Mouse (Mus musculus) kidney, embryonic 15.5 days (tissue): ENCODE data around the gene Thap4. TPM values are rescaled to one million over a fixed set of nuclear protein-coding genes. Genes with fewer than 3 reads are reported as not detected.

ENCODE experiments used
- ATAC-seq: fragments of 200-750 bp; cut with Nextera tagmentation; replicated peaks from 2 replicates; pipeline ENCODE4 v1.8.0; 2017; ENCODE audit warnings: moderate TSS enrichment; ENCODE audit not compliant: low FRiP score
- H3K27ac ChIP-seq: fragments of 300-500 bp; sonication (generic); 2 replicates; pipeline ENCODE4 v1.5.1; 2015; ENCODE audit warnings: mild to moderate bottlenecking, inconsistent platforms
- H3K27me3 ChIP-seq: fragments of 300-500 bp; sonication (generic); 2 replicates; pipeline ENCODE4 v1.6.1; 2015; ENCODE audit warnings: inconsistent platforms
- H3K36me3 ChIP-seq: fragments of 300-500 bp; sonication (generic); 2 replicates; pipeline ENCODE4 v1.6.1; 2015; ENCODE audit warnings: inconsistent platforms
- H3K4me1 ChIP-seq: fragments of 300-500 bp; sonication (generic); 2 replicates; pipeline ENCODE4 v1.6.1; 2015; ENCODE audit warnings: inconsistent platforms
- H3K4me2 ChIP-seq: fragments of 300-500 bp; sonication (generic); 2 replicates; pipeline ENCODE4 v1.6.1; 2015; ENCODE audit warnings: moderate library complexity, mild to moderate bottlenecking, inconsistent platforms
- H3K4me3 ChIP-seq: fragments of 300-500 bp; sonication (generic); replicated peaks from 2 replicates; pipeline ENCODE4 v1.5.1; 2015; ENCODE audit warnings: mild to moderate bottlenecking, inconsistent platforms
- H3K9ac ChIP-seq: fragments of 300-500 bp; sonication (generic); 2 replicates; pipeline ENCODE4 v1.6.1; 2015; ENCODE audit warnings: mild to moderate bottlenecking, inconsistent platforms
- H3K9me3 ChIP-seq: fragments of 300-500 bp; sonication (generic); replicated peaks from 2 replicates; pipeline ENCODE4 v1.6.1; 2016; ENCODE audit warnings: inconsistent platforms
- WGBS: fragments of 180-500 bp; shearing (Covaris S2); methylation state at CpG from one replicate; pipeline ENCODE4 v1.1.7; 2015; ENCODE audit warnings: mixed read lengths; 5-methylcytosine and 5-hydroxymethylcytosine counted together
- polyA plus RNA-seq: library from polyadenylated mRNA; unstranded; fragments of >200 nt; fragmentation: Nextera tagmentation; extraction: Ambion mirVana; gene quantifications from 2 replicates; pipeline ENCODE4 v1.2.1, GENCODE M21; 2015

Gene Thap4
- polyA plus RNA-seq, 1 experiment from 2014 or later = 63.7 TPM

DNA sequence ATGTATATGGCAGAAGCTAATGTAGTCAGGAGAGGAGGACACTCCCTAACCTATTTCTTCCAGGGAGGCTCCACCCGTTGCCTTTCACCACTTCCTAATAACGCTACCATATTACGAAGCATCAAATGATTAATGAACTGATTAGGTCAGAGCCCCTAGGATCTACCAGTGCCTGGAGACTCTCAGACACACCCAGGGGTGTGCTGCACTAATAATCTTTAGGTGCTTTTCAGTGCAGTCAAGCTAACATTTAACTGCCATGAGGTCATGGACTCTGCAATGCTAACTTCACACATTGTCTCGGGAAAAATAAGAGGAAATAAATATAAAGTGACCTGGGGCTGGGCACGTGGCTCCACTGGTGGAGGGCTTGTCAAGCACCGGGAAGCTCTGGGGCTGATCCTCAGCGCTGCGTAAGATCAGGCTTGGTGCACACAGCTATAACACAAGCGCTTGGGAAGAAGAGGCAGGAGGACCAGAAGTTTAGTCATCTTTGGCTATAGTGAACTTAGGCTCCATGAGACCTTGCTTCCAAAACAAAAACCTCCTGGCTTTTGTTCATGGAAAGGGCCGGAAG, 51.1 kb downstream of the Thap4 start:
- WGBS = 85% methylated on average over 10 of the region's 10 CpGs
- Histone ChIP-seq H3K27me3 (no peaks in the 10 kb centered on the region), H3K27ac (no peak overlapping the region), H3K4me1 (no peaks in the 10 kb centered on the region), H3K4me3 (no peak overlapping the region), H3K36me3 (peaks cover 45% of the 10 kb centered on the region), H3K4me2 (no peak overlapping the region), H3K9ac (no peak overlapping the region), H3K9me3 (no peaks in the 10 kb centered on the region)
- no peak for ATAC-seq

DNA sequence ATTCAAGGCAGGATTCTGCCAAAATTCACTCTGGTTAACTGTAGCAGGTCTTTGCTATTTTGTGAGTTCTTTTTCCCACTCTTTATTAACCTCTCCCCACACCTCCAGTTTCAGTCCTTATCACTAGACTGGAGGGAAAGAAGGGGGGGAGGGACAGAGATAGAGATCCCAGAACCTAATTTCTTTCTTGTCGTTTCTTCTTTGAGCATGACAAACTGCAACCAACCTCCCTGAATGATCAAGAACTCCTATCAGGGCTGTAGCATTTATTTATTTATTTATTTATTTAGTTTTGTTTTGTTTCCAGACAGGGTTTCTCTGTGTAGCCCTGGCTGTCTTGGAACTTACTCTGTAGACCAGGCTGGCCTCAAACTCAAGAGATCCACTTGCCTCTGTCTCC, 52.6 kb downstream of the Thap4 start:
- no peak for ATAC-seq
- WGBS = 78% methylated on average over 1 of the region's 1 CpGs
- H3K36me3 ChIP-seq = peaks cover 41% of the 10 kb centered on the region
- H3K27ac ChIP-seq = no peak overlapping the region
- H3K4me2 ChIP-seq = no peak overlapping the region
- H3K9me3 ChIP-seq = no peaks in the 10 kb centered on the region
- H3K27me3 ChIP-seq = no peaks in the 10 kb centered on the region
- H3K4me1 ChIP-seq = peaks cover 8% of the 10 kb centered on the region
- no peak overlapping the region for H3K9ac ChIP-seq
- no peak overlapping the region for H3K4me3 ChIP-seq

DNA sequence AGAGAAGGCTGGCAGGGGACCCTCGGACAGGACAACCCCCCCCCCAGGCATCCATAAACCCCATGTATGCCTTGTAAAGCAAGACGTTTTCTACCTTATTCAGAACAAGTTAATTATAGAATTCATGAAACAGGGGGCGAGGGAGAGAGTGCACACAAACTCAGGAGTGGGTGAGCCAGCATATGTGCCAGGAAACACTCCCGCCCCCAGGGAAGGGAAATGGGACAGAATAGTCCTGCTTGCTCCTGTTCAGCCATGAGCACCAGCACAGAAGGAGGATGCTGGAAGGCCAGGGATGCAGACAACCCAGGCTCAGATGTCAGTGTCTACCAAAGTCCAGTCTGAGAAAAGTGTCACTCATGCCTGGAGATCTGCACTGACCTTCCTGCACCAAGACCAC, 55.5 kb downstream of the Thap4 start:
- no peaks in the 10 kb centered on the region for H3K27me3 ChIP-seq
- no peaks in the 10 kb centered on the region for H3K9me3 ChIP-seq
- no peak overlapping the region for H3K27ac ChIP-seq
- no peak overlapping the region for H3K4me3 ChIP-seq
- no peak overlapping the region for H3K4me2 ChIP-seq
- peaks cover 14% of the 10 kb centered on the region for H3K4me1 ChIP-seq
- peaks cover 31% of the 10 kb centered on the region for H3K36me3 ChIP-seq
- H3K9ac ChIP-seq = no peak overlapping the region
- ATAC-seq = no peak
- WGBS = 78% methylated on average over 4 of the region's 4 CpGs

DNA sequence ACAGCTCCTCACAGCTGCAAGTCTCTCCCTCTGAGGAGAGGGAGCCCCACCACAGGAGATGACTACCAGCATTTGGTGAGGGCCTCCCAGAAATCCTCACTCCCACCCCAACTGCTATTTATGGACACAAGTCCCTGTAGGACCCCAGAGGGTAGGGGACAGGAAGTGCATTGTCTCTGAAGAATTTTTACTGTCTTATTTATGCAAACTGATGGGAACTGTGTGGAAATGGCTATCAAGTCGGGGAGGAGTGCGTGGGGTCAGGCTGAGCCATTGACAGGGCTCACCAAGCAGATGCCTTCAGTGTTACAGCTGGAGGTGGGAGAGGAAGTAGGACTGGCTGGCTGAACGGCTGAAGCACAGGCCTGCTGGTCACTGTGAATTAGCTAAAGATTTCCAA, 57.3 kb downstream of the Thap4 start:
- Histone ChIP-seq H3K4me3 (no peak overlapping the region), H3K9me3 (no peaks in the 10 kb centered on the region), H3K9ac (no peak overlapping the region), H3K4me1 (peaks cover 17% of the 10 kb centered on the region), H3K27ac (peak overlapping the region; percentile 75), H3K4me2 (no peak overlapping the region), H3K36me3 (peaks cover 14% of the 10 kb centered on the region), H3K27me3 (no peaks in the 10 kb centered on the region)
- 27% methylated on average over 3 of the region's 3 CpGs for WGBS
- ATAC-seq = peak; percentile 49; the same call in 1 of the 2 replicates

DNA sequence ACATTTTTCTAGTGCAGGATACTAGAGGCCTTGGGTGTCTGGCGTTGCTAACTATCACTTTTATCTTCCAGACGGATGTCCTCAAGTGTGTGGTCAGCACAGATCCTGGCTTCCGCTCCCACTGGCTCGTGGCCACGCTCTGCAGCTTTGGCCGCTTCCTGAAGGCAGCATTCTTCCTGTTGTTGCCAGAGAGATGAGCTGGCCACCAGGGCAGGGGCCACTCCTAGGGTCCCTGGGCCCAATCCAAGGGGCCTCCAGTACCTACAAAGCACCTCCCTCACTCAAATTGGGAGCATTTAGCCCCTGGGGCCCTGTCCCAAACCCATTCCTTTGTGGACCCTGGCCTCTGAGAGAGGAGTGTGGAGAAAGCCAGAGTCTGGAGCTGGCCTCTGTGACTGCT, 59.7 kb downstream of the Thap4 start:
- Histone ChIP-seq H3K9ac (no peak overlapping the region), H3K4me1 (peaks cover 17% of the 10 kb centered on the region), H3K9me3 (no peaks in the 10 kb centered on the region), H3K4me3 (no peak overlapping the region), H3K27ac (peak overlapping the region; percentile 59), H3K27me3 (no peaks in the 10 kb centered on the region), H3K36me3 (peaks cover 33% of the 10 kb centered on the region), H3K4me2 (no peak overlapping the region)
- WGBS = 66% methylated on average over 6 of the region's 6 CpGs
- ATAC-seq = no peak; the same call in 1 of the 2 replicates

DNA sequence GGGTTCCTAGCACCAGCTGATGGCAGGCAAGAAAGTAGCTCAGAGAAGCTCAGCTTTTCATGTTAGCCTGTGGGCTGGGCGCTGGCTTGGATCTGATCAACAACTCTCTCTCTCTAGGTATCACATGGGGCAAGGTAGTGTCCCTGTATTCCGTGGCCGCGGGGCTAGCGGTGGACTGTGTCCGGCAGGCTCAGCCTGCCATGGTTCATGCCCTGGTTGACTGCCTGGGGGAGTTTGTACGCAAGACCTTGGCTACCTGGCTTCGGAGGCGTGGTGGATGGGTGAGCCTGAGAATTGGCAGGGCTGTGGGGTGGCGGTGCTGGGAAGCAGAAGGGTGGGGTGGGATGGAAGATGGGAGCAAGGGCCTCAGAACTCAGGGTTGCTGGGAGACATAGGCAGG, 60.7 kb downstream of the Thap4 start:
- H3K4me1 ChIP-seq = peaks cover 17% of the 10 kb centered on the region
- H3K27me3 ChIP-seq = no peaks in the 10 kb centered on the region
- no peak overlapping the region for H3K4me2 ChIP-seq
- peaks cover 33% of the 10 kb centered on the region for H3K36me3 ChIP-seq
- ATAC-seq = 0 out of 2 replicates have a peak, but pooled peaks have one; percentile 22
- no peak overlapping the region for H3K9ac ChIP-seq
- 88% methylated on average over 10 of the region's 10 CpGs for WGBS
- H3K4me3 ChIP-seq = no peak overlapping the region
- no peak overlapping the region for H3K27ac ChIP-seq
- no peaks in the 10 kb centered on the region for H3K9me3 ChIP-seq

DNA sequence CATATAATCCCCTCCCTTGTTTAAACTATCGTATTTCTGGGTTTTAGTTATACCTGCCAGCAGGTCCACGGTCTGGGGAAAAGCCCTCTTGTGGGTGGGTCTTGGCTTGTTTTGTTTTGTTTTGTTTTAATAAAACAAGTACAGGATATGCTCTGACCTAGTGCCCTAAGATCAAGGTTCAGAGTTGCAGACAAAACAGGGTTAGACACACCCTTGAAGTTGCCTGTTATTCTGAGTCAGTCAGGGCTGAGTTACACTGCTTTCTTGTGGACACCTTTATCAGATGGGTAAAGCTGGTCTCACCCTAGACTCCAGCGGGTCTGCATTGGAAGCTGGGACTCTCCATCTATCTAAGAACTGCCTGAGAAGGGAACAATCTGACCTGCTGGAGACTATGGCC, 61.2 kb downstream of the Thap4 start:
- Histone ChIP-seq H3K27me3 (no peaks in the 10 kb centered on the region), H3K9ac (no peak overlapping the region), H3K4me2 (no peak overlapping the region), H3K4me1 (peaks cover 18% of the 10 kb centered on the region), H3K36me3 (peaks cover 33% of the 10 kb centered on the region), H3K4me3 (no peak overlapping the region), H3K27ac (no peak overlapping the region), H3K9me3 (no peaks in the 10 kb centered on the region)
- WGBS = 82% methylated on average over 3 of the region's 3 CpGs
- ATAC-seq = no peak

DNA sequence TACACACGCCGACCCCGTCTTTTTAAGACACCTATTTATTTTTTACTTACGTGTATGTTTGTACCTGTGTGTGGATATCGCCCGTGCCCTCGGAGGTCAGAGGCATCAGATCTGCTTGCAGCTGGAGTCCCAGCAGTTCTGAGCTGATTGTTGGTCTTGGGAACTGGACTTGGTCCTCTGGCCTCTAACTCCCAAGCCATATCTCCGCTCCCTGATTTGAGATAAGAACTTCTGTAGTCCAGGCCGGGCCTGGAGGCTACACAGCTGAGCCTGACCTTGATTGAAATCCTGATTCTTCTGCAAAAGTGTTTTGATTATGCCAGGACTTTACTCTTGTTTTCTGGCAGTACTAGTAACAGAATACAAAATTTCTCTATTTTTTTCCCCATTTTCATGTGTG, 61.9 kb downstream of the Thap4 start:
- H3K9ac ChIP-seq = no peak overlapping the region
- no peak for ATAC-seq
- WGBS = 85% methylated on average over 9 of the region's 9 CpGs
- H3K27me3 ChIP-seq = no peaks in the 10 kb centered on the region
- H3K4me2 ChIP-seq = no peak overlapping the region
- H3K4me1 ChIP-seq = peaks cover 24% of the 10 kb centered on the region
- no peaks in the 10 kb centered on the region for H3K9me3 ChIP-seq
- H3K27ac ChIP-seq = no peak overlapping the region
- no peak overlapping the region for H3K4me3 ChIP-seq
- peaks cover 33% of the 10 kb centered on the region for H3K36me3 ChIP-seq

DNA sequence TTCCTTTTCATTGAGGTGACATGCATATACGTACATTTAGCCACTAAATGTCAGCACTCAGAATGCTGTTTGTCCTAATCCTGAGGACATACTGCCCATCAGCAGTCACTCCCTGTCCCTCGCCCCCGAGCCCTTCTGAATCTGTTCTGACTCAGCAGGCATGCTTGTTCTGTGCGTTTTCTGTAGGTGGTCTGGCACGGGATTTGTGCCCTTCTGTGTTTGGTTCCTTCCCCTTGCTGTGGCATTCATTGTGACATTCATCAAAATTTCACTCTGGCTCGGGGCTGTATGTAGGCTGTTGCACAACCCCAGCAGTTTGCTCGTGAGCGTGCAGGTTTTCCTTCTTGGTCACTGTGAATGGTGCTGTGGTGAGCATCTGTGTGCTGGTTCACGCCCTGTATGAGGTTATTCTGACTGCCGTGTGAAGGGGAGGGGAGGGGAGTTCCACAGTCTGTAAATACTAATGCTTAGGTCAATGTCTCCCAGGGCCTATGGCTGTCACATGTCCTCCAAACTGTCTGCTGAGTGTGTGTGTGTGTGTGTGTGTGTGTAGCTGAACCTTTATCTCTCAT, 62.8 kb downstream of the Thap4 start:
- Histone ChIP-seq H3K4me1 (peaks cover 25% of the 10 kb centered on the region), H3K27ac (no peak overlapping the region), H3K36me3 (peaks cover 33% of the 10 kb centered on the region), H3K4me2 (no peak overlapping the region), H3K9me3 (no peaks in the 10 kb centered on the region), H3K27me3 (no peaks in the 10 kb centered on the region), H3K9ac (no peak overlapping the region), H3K4me3 (no peak overlapping the region)
- no peak for ATAC-seq
- 76% methylated on average over 10 of the region's 10 CpGs for WGBS

DNA sequence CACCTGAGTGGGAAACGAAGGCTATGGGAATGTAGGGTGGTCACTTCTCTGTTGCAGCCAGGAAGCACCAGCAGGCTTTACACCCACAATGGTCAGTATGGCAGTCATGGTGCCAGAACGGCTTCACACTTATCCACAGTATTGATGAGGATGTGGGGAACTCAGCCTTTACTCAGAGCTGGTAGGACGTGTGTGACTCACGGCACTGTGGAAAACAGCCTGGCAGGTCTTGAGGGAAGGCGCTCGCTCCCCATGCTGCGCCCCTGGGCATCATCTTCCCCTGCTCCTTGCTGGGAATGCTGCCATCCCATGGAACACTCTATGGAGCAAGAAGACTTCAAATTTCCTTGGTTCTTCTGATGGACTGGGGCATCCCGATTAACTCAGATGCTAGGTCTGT, 63.6 kb downstream of the Thap4 start:
- Histone ChIP-seq H3K4me1 (peaks cover 32% of the 10 kb centered on the region), H3K9me3 (no peaks in the 10 kb centered on the region), H3K36me3 (peaks cover 33% of the 10 kb centered on the region), H3K4me2 (no peak overlapping the region), H3K27ac (no peak overlapping the region), H3K9ac (no peak overlapping the region), H3K27me3 (no peaks in the 10 kb centered on the region), H3K4me3 (no peak overlapping the region)
- WGBS = 93% methylated on average over 8 of the region's 8 CpGs
- no peak for ATAC-seq

DNA sequence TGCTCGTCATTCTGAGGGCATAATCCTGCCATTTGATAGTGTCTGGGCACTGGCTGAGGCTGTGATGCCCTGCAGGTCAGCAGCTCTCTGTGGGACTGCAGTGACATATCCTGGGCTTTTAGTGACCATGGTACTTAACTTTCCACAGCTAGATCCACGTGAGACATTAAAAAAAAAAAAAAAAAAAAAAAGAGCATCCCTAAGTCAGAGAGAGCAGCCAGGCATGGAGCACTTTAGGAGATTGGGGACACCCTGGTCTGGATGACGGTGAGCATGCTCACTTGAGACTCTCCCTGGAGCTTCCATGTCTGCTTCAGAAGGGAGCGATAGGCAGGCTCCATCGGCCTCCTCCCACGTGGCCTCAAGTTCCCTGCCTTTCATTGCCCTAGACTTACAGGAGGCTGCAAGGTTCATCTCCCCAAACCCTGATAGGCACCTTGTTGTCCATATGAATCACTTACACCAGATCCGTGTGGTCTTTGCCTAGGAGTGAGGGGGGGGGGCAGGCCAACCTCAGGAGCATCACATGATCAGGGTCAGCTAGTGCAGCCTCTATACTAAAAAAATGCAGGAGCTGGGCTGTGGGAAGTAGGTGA, 64.7 kb downstream of the Thap4 start:
- ATAC-seq = no peak
- Histone ChIP-seq H3K27me3 (no peaks in the 10 kb centered on the region), H3K4me1 (peaks cover 30% of the 10 kb centered on the region), H3K9me3 (no peaks in the 10 kb centered on the region), H3K4me2 (no peak overlapping the region), H3K9ac (no peak overlapping the region), H3K27ac (no peak overlapping the region), H3K4me3 (no peak overlapping the region), H3K36me3 (peaks cover 23% of the 10 kb centered on the region)
- 67% methylated on average over 7 of the region's 7 CpGs for WGBS

DNA sequence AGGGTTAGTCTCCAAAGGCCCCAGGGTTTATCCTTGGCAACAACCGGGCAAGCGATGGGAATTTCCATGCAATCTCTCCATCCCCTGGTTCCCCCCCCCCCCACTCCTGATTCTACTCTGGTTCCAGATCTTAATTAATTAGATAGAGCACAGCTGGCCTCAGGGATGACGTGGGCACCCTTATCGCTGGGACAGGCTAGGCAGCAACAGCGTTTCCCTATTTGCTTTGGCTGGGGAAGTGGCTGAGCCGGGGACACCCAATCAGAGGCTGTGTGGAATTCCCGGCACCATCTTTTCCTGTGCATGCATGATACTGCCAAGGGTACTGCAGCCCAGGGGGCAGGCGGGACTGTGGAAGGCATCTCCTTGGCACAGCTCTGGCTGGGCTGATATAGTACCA, 66.5 kb downstream of the Thap4 start:
- H3K9ac ChIP-seq = no peak overlapping the region
- ATAC-seq = no peak
- no peaks in the 10 kb centered on the region for H3K9me3 ChIP-seq
- peaks cover 3% of the 10 kb centered on the region; the same call in 1 of the 2 replicates for H3K27me3 ChIP-seq
- peak overlapping the region; percentile 94 for H3K4me2 ChIP-seq
- H3K36me3 ChIP-seq = peaks cover 19% of the 10 kb centered on the region
- WGBS = 77% methylated on average over 8 of the region's 8 CpGs
- H3K4me1 ChIP-seq = peaks cover 28% of the 10 kb centered on the region
- H3K27ac ChIP-seq = no peak overlapping the region
- no peak overlapping the region for H3K4me3 ChIP-seq
